Mouse (Mus musculus): Measurements from ENCODE around the gene Tmem176a.
"Not testable (repeated sequence)": the region's sequence is repeated elsewhere in the genome, so short reads cannot be mapped to it uniquely, and the experiment has no call there.

Gene Tmem176a

GRCm38 (mm10) chr6:48842111-48842842, 1.6 kb downstream of the Tmem176a start:
- peak; percentile 67 to 73 for DNase-seq

GRCm38 (mm10) chr6:48845086-48845485, 4.4 kb downstream of the Tmem176a start:
- no peak for DNase-seq

GRCm38 (mm10) chr6:48851820-48852491, 11.2 kb downstream of the Tmem176a start:
- DNase-seq, result peak; percentile 66 to 71

- DNase-seq, result no peak
Observed at GRCm38 (mm10) chr6:48854155-48854554, 13.4 kb downstream of the Tmem176a start.

- peak; percentile 73 to 84 for DNase-seq
Observed at GRCm38 (mm10) chr6:48857613-48858302, 17.0 kb downstream of the Tmem176a start.

GRCm38 (mm10) chr6:48860130-48860815, 19.6 kb downstream of the Tmem176a start:
- DNase-seq, result peak; percentile 55 to 66

- no peak for DNase-seq
Observed at GRCm38 (mm10) chr6:48860851-48861250, 20.1 kb downstream of the Tmem176a start.

- no peak for DNase-seq
Observed at GRCm38 (mm10) chr6:48861616-48862280, 21.0 kb downstream of the Tmem176a start.

GRCm38 (mm10) chr6:48862816-48863215, 22.1 kb downstream of the Tmem176a start:
- DNase-seq, result no peak

- DNase-seq, result no peak
Observed at GRCm38 (mm10) chr6:48863488-48863887, 22.8 kb downstream of the Tmem176a start.

GRCm38 (mm10) chr6:48864181-48864580, 23.5 kb downstream of the Tmem176a start:
- no peak for DNase-seq

GRCm38 (mm10) chr6:48864723-48865122, 24.0 kb downstream of the Tmem176a start:
- DNase-seq, result no peak

GRCm38 (mm10) chr6:48865152-48865745, 24.5 kb downstream of the Tmem176a start:
- no peak for DNase-seq

- not testable (repeated sequence) for DNase-seq
Observed at GRCm38 (mm10) chr6:48866355-48866950, 25.7 kb downstream of the Tmem176a start.

- no peak for DNase-seq
Observed at GRCm38 (mm10) chr6:48867158-48867557, 26.4 kb downstream of the Tmem176a start.

- no peak for DNase-seq
Observed at GRCm38 (mm10) chr6:48869774-48870173, 29.1 kb downstream of the Tmem176a start.

- DNase-seq, result no peak
Observed at GRCm38 (mm10) chr6:48872596-48872995, 31.9 kb downstream of the Tmem176a start, which contains the start of gene Aoc1. Aoc1 (plus strand) TSS chr6:48872896.

- DNase-seq, result no peak
Observed at GRCm38 (mm10) chr6:48874576-48874975, 33.9 kb downstream of the Tmem176a start.

- no peak for DNase-seq
Observed at GRCm38 (mm10) chr6:48875515-48875914, 34.8 kb downstream of the Tmem176a start.

- no peak for DNase-seq
Observed at GRCm38 (mm10) chr6:48876510-48877135, 35.9 kb downstream of the Tmem176a start.

- no peak for DNase-seq
Observed at GRCm38 (mm10) chr6:48894203-48894602, 53.5 kb downstream of the Tmem176a start.
